Mouse (Mus musculus): ENCODE measurements around the gene Rcn1. TPM values are rescaled to one million over a fixed set of nuclear protein-coding genes. Genes with fewer than 3 reads are reported as not detected.

Rcn1 gene
- polyA plus RNA-seq, 1 experiment, result 73.8 TPM

GRCm38 (mm10) chr2:105372727-105373126 is 26.4 kb downstream of the Rcn1 start:
- Histone ChIP-seq H3K4me3 (ENCODE audit: low read depth, low read length) (no peak overlapping the region), H3K27me3 (ENCODE audit: control insufficient read depth, insufficient read depth, low read length, poor library complexity, severe bottlenecking) (no peaks in the 10 kb centered on the region), H3K27ac (ENCODE audit: insufficient read depth, low read length) (no peak overlapping the region), H3K9me3 (replicated peaks; ENCODE audit: control insufficient read depth, insufficient read depth, low read length, poor library complexity, severe bottlenecking) (no peaks in the 10 kb centered on the region), H3K36me3 (ENCODE audit: control insufficient read depth, insufficient read depth, low read length, poor library complexity, severe bottlenecking) (no peaks in the 10 kb centered on the region), H3K4me1 (ENCODE audit: control insufficient read depth, insufficient read depth, low read length) (peaks cover 2% of the 10 kb centered on the region), H3K9ac (ENCODE audit: low read depth, poor library complexity, severe bottlenecking) (no peak overlapping the region)
- no peak for TF ChIP-seq EP300 (IDR thresholded peaks at IDR 0.05; ENCODE audit: insufficient read depth, low read depth, low read length)
- TF ChIP-seq POLR2A (IDR thresholded peaks at IDR 0.05; ENCODE audit: insufficient read depth, low read length), result no peak
- no peak for TF ChIP-seq CTCF (IDR thresholded peaks at IDR 0.05; ENCODE audit: low read depth, low read length)

- no peaks in the 10 kb centered on the region for H3K36me3 ChIP-seq (ENCODE audit: control insufficient read depth, insufficient read depth, low read length, poor library complexity, severe bottlenecking)
- H3K4me3 ChIP-seq (ENCODE audit: low read depth, low read length), result no peak overlapping the region
- no peaks in the 10 kb centered on the region for H3K27me3 ChIP-seq (ENCODE audit: control insufficient read depth, insufficient read depth, low read length, poor library complexity, severe bottlenecking)
- H3K27ac ChIP-seq (ENCODE audit: insufficient read depth, low read length), result no peak overlapping the region
- H3K4me1 ChIP-seq (ENCODE audit: control insufficient read depth, insufficient read depth, low read length), result peaks cover 2% of the 10 kb centered on the region
- TF ChIP-seq CTCF (IDR thresholded peaks at IDR 0.05; ENCODE audit: low read depth, low read length) (no peak), POLR2A (IDR thresholded peaks at IDR 0.05; ENCODE audit: insufficient read depth, low read length) (no peak), EP300 (IDR thresholded peaks at IDR 0.05; ENCODE audit: insufficient read depth, low read depth, low read length) (no peak)
- H3K9me3 ChIP-seq (replicated peaks; ENCODE audit: control insufficient read depth, insufficient read depth, low read length, poor library complexity, severe bottlenecking), result no peaks in the 10 kb centered on the region
- no peak overlapping the region for H3K9ac ChIP-seq (ENCODE audit: low read depth, poor library complexity, severe bottlenecking)
These were observed 27.0 kb downstream of the Rcn1 start for GRCm38 (mm10) chr2:105372156-105372555.

GRCm38 (mm10) chr2:105370698-105371097 is 28.4 kb downstream of the Rcn1 start:
- Histone ChIP-seq H3K27ac (ENCODE audit: insufficient read depth, low read length) (no peak overlapping the region), H3K4me1 (ENCODE audit: control insufficient read depth, insufficient read depth, low read length) (no peaks in the 10 kb centered on the region), H3K9me3 (replicated peaks; ENCODE audit: control insufficient read depth, insufficient read depth, low read length, poor library complexity, severe bottlenecking) (no peaks in the 10 kb centered on the region), H3K9ac (ENCODE audit: low read depth, poor library complexity, severe bottlenecking) (no peak overlapping the region), H3K36me3 (ENCODE audit: control insufficient read depth, insufficient read depth, low read length, poor library complexity, severe bottlenecking) (no peaks in the 10 kb centered on the region), H3K27me3 (ENCODE audit: control insufficient read depth, insufficient read depth, low read length, poor library complexity, severe bottlenecking) (no peaks in the 10 kb centered on the region), H3K4me3 (ENCODE audit: low read depth, low read length) (no peak overlapping the region)
- TF ChIP-seq EP300 (IDR thresholded peaks at IDR 0.05; ENCODE audit: insufficient read depth, low read depth, low read length) (no peak), POLR2A (IDR thresholded peaks at IDR 0.05; ENCODE audit: insufficient read depth, low read length) (no peak), CTCF (IDR thresholded peaks at IDR 0.05; ENCODE audit: low read depth, low read length) (no peak)

- H3K36me3 ChIP-seq (ENCODE audit: control insufficient read depth, insufficient read depth, low read length, poor library complexity, severe bottlenecking), result no peaks in the 10 kb centered on the region
- no peaks in the 10 kb centered on the region for H3K9me3 ChIP-seq (replicated peaks; ENCODE audit: control insufficient read depth, insufficient read depth, low read length, poor library complexity, severe bottlenecking)
- no peaks in the 10 kb centered on the region for H3K4me1 ChIP-seq (ENCODE audit: control insufficient read depth, insufficient read depth, low read length)
- no peak overlapping the region for H3K27ac ChIP-seq (ENCODE audit: insufficient read depth, low read length)
- H3K27me3 ChIP-seq (ENCODE audit: control insufficient read depth, insufficient read depth, low read length, poor library complexity, severe bottlenecking), result no peaks in the 10 kb centered on the region
- TF ChIP-seq POLR2A (IDR thresholded peaks at IDR 0.05; ENCODE audit: insufficient read depth, low read length) (no peak), CTCF (IDR thresholded peaks at IDR 0.05; ENCODE audit: low read depth, low read length) (no peak), EP300 (IDR thresholded peaks at IDR 0.05; ENCODE audit: insufficient read depth, low read depth, low read length) (no peak)
- H3K9ac ChIP-seq (ENCODE audit: low read depth, poor library complexity, severe bottlenecking), result no peak overlapping the region
- no peak overlapping the region for H3K4me3 ChIP-seq (ENCODE audit: low read depth, low read length)
These were observed 28.9 kb downstream of the Rcn1 start for GRCm38 (mm10) chr2:105370240-105370639.

- no peak overlapping the region for H3K9ac ChIP-seq (ENCODE audit: low read depth, poor library complexity, severe bottlenecking)
- no peaks in the 10 kb centered on the region for H3K36me3 ChIP-seq (ENCODE audit: control insufficient read depth, insufficient read depth, low read length, poor library complexity, severe bottlenecking)
- no peaks in the 10 kb centered on the region for H3K4me1 ChIP-seq (ENCODE audit: control insufficient read depth, insufficient read depth, low read length)
- H3K27me3 ChIP-seq (ENCODE audit: control insufficient read depth, insufficient read depth, low read length, poor library complexity, severe bottlenecking), result no peaks in the 10 kb centered on the region
- TF ChIP-seq EP300 (IDR thresholded peaks at IDR 0.05; ENCODE audit: insufficient read depth, low read depth, low read length) (no peak), CTCF (IDR thresholded peaks at IDR 0.05; ENCODE audit: low read depth, low read length) (peak; percentile 39), POLR2A (IDR thresholded peaks at IDR 0.05; ENCODE audit: insufficient read depth, low read length) (no peak)
- H3K4me3 ChIP-seq (ENCODE audit: low read depth, low read length), result no peak overlapping the region
- H3K27ac ChIP-seq (ENCODE audit: insufficient read depth, low read length), result no peak overlapping the region
- no peaks in the 10 kb centered on the region for H3K9me3 ChIP-seq (replicated peaks; ENCODE audit: control insufficient read depth, insufficient read depth, low read length, poor library complexity, severe bottlenecking)
These were observed 31.5 kb downstream of the Rcn1 start for GRCm38 (mm10) chr2:105367623-105368022.

GRCm38 (mm10) chr2:105358040-105358439 is 41.1 kb downstream of the Rcn1 start:
- TF ChIP-seq CTCF (IDR thresholded peaks at IDR 0.05; ENCODE audit: low read depth, low read length) (no peak), EP300 (IDR thresholded peaks at IDR 0.05; ENCODE audit: insufficient read depth, low read depth, low read length) (no peak), POLR2A (IDR thresholded peaks at IDR 0.05; ENCODE audit: insufficient read depth, low read length) (no peak)
- Histone ChIP-seq H3K27me3 (ENCODE audit: control insufficient read depth, insufficient read depth, low read length, poor library complexity, severe bottlenecking) (no peaks in the 10 kb centered on the region), H3K9me3 (replicated peaks; ENCODE audit: control insufficient read depth, insufficient read depth, low read length, poor library complexity, severe bottlenecking) (no peaks in the 10 kb centered on the region), H3K4me1 (ENCODE audit: control insufficient read depth, insufficient read depth, low read length) (no peaks in the 10 kb centered on the region), H3K36me3 (ENCODE audit: control insufficient read depth, insufficient read depth, low read length, poor library complexity, severe bottlenecking) (no peaks in the 10 kb centered on the region), H3K4me3 (ENCODE audit: low read depth, low read length) (no peak overlapping the region), H3K9ac (ENCODE audit: low read depth, poor library complexity, severe bottlenecking) (no peak overlapping the region), H3K27ac (ENCODE audit: insufficient read depth, low read length) (no peak overlapping the region)
